Mouse (Mus musculus): ENCODE results near the gene Cnst. TPM values are rescaled to one million over a fixed set of nuclear protein-coding genes. Genes with fewer than 3 reads are reported as not detected.

The Cnst gene
- polyA plus RNA-seq, 1 experiment from 2014 or later, result 25.0 TPM

GRCm38 (mm10) chr1:179539887-179540286 lies 6.3 kb upstream of the Cnst start:
- Histone ChIP-seq H3K36me3 (peaks cover 13% of the 10 kb centered on the region; the same call in 1 of the 2 replicates), H3K9me3 (no peaks in the 10 kb centered on the region), H3K27me3 (no peaks in the 10 kb centered on the region), H3K27ac (no peak overlapping the region), H3K4me2 (replicated peaks) (no peak overlapping the region), H3K4me3 (no peak overlapping the region), H3K9ac (no peak overlapping the region), H3K4me1 (peaks cover under 1% of the 10 kb centered on the region; the same call in 1 of the 2 replicates)
- 94% methylated on average over 3 of the region's 3 CpGs for WGBS
- no peak for ATAC-seq (ENCODE audit: insufficient number of reproducible peaks, insufficient read depth, low FRiP score, low TSS enrichment)

GRCm38 (mm10) chr1:179541502-179541901 lies 4.7 kb upstream of the Cnst start:
- Histone ChIP-seq H3K9ac (no peak overlapping the region), H3K27me3 (no peaks in the 10 kb centered on the region), H3K9me3 (no peaks in the 10 kb centered on the region), H3K36me3 (peaks cover 13% of the 10 kb centered on the region; the same call in 1 of the 2 replicates), H3K4me1 (peaks cover 7% of the 10 kb centered on the region; the same call in 1 of the 2 replicates), H3K27ac (no peak overlapping the region), H3K4me3 (no peak overlapping the region), H3K4me2 (replicated peaks) (no peak overlapping the region)
- 60% methylated on average over 3 of the region's 3 CpGs for WGBS
- no peak for ATAC-seq (ENCODE audit: insufficient number of reproducible peaks, insufficient read depth, low FRiP score, low TSS enrichment)

GRCm38 (mm10) chr1:179546551-179546917 lies 364 bp downstream of the Cnst start:
- peak overlapping the region; percentile 90 for H3K27ac ChIP-seq
- ATAC-seq (ENCODE audit: insufficient number of reproducible peaks, insufficient read depth, low FRiP score, low TSS enrichment), result peak; percentile 85
- under 1% methylated on average over 39 of the region's 44 CpGs for WGBS
- no peaks in the 10 kb centered on the region for H3K36me3 ChIP-seq
- peak overlapping the region; percentile 80 for H3K4me3 ChIP-seq
- H3K4me1 ChIP-seq, result peaks cover 20% of the 10 kb centered on the region
- H3K27me3 ChIP-seq, result no peaks in the 10 kb centered on the region
- no peaks in the 10 kb centered on the region for H3K9me3 ChIP-seq
- peak overlapping the region; percentile 85 for H3K4me2 ChIP-seq (replicated peaks)
- peak overlapping the region; percentile 85 for H3K9ac ChIP-seq

GRCm38 (mm10) chr1:179547176-179547575 lies 1.0 kb downstream of the Cnst start:
- ATAC-seq (ENCODE audit: insufficient number of reproducible peaks, insufficient read depth, low FRiP score, low TSS enrichment), result no peak
- Histone ChIP-seq H3K4me3 (peak overlapping the region; percentile 80), H3K27me3 (no peaks in the 10 kb centered on the region), H3K9ac (peak overlapping the region; percentile 85; the same call in 1 of the 2 replicates), H3K27ac (peak overlapping the region; percentile 90; the same call in 1 of the 2 replicates), H3K9me3 (no peaks in the 10 kb centered on the region), H3K4me2 (replicated peaks) (peak overlapping the region; percentile 85), H3K36me3 (no peaks in the 10 kb centered on the region), H3K4me1 (peaks cover 20% of the 10 kb centered on the region)
- WGBS, result 10% methylated on average over 5 of the region's 5 CpGs

- 54% methylated on average over 11 of the region's 11 CpGs for WGBS
- no peaks in the 10 kb centered on the region for H3K9me3 ChIP-seq
- peaks cover 20% of the 10 kb centered on the region for H3K4me1 ChIP-seq
- H3K36me3 ChIP-seq, result no peaks in the 10 kb centered on the region
- no peak overlapping the region for H3K27ac ChIP-seq
- no peak for ATAC-seq (ENCODE audit: insufficient number of reproducible peaks, insufficient read depth, low FRiP score, low TSS enrichment)
- H3K9ac ChIP-seq, result 0 out of 2 replicates have a peak overlapping the region, but pooled peaks have one; percentile 27
- H3K4me3 ChIP-seq, result no peak overlapping the region
- peak overlapping the region; percentile 85; the same call in 1 of the 2 replicates for H3K4me2 ChIP-seq (replicated peaks)
- H3K27me3 ChIP-seq, result no peaks in the 10 kb centered on the region
These were observed 2.0 kb downstream of the Cnst start for GRCm38 (mm10) chr1:179548220-179548619.

- Histone ChIP-seq H3K27me3 (no peaks in the 10 kb centered on the region), H3K4me2 (replicated peaks) (no peak overlapping the region), H3K36me3 (no peaks in the 10 kb centered on the region), H3K9me3 (no peaks in the 10 kb centered on the region), H3K27ac (no peak overlapping the region), H3K4me3 (no peak overlapping the region), H3K9ac (no peak overlapping the region), H3K4me1 (peaks cover 20% of the 10 kb centered on the region)
- 91% methylated on average over 5 of the region's 5 CpGs for WGBS
- no peak for ATAC-seq (ENCODE audit: insufficient number of reproducible peaks, insufficient read depth, low FRiP score, low TSS enrichment)
These were observed 3.0 kb downstream of the Cnst start for GRCm38 (mm10) chr1:179548996-179549752.

- no peak overlapping the region for H3K9ac ChIP-seq
- H3K4me2 ChIP-seq (replicated peaks), result no peak overlapping the region
- H3K27ac ChIP-seq, result no peak overlapping the region
- no peak overlapping the region for H3K4me3 ChIP-seq
- H3K9me3 ChIP-seq, result no peaks in the 10 kb centered on the region
- ATAC-seq (ENCODE audit: insufficient number of reproducible peaks, insufficient read depth, low FRiP score, low TSS enrichment), result no peak
- WGBS, result 86% methylated on average over 3 of the region's 3 CpGs
- no peaks in the 10 kb centered on the region for H3K36me3 ChIP-seq
- peaks cover 14% of the 10 kb centered on the region for H3K4me1 ChIP-seq
- no peaks in the 10 kb centered on the region for H3K27me3 ChIP-seq
These were observed 5.2 kb downstream of the Cnst start for GRCm38 (mm10) chr1:179551336-179551735.

GRCm38 (mm10) chr1:179551921-179552320 lies 5.8 kb downstream of the Cnst start:
- Histone ChIP-seq H3K9me3 (no peaks in the 10 kb centered on the region), H3K36me3 (no peaks in the 10 kb centered on the region), H3K9ac (no peak overlapping the region), H3K4me3 (no peak overlapping the region), H3K4me1 (peaks cover 17% of the 10 kb centered on the region), H3K4me2 (replicated peaks) (no peak overlapping the region), H3K27me3 (no peaks in the 10 kb centered on the region), H3K27ac (no peak overlapping the region)
- no peak for ATAC-seq (ENCODE audit: insufficient number of reproducible peaks, insufficient read depth, low FRiP score, low TSS enrichment)
- WGBS, result 84% methylated on average over 4 of the region's 4 CpGs

- ATAC-seq (ENCODE audit: insufficient number of reproducible peaks, insufficient read depth, low FRiP score, low TSS enrichment), result no peak
- WGBS, result 52% methylated on average over 7 of the region's 7 CpGs
These were observed 6.6 kb downstream of the Cnst start for GRCm38 (mm10) chr1:179552751-179553150.

GRCm38 (mm10) chr1:179553197-179553948 lies 7.2 kb downstream of the Cnst start:
- Histone ChIP-seq H3K4me1 (peaks cover 4% of the 10 kb centered on the region), H3K4me3 (no peak overlapping the region), H3K36me3 (no peaks in the 10 kb centered on the region), H3K9ac (no peak overlapping the region), H3K4me2 (replicated peaks) (no peak overlapping the region), H3K9me3 (no peaks in the 10 kb centered on the region), H3K27me3 (no peaks in the 10 kb centered on the region), H3K27ac (no peak overlapping the region)
- WGBS, result 76% methylated on average over 5 of the region's 5 CpGs
- no peak for ATAC-seq (ENCODE audit: insufficient number of reproducible peaks, insufficient read depth, low FRiP score, low TSS enrichment)

More at GRCm38 (mm10) chr1:179552751-179553150, 6.6 kb downstream of the Cnst start:
- H3K4me3 ChIP-seq, result no peak overlapping the region
- no peak overlapping the region for H3K4me2 ChIP-seq (replicated peaks)
- no peak overlapping the region for H3K9ac ChIP-seq
- no peaks in the 10 kb centered on the region for H3K9me3 ChIP-seq
- H3K36me3 ChIP-seq, result no peaks in the 10 kb centered on the region
- H3K4me1 ChIP-seq, result peaks cover 11% of the 10 kb centered on the region
- H3K27ac ChIP-seq, result no peak overlapping the region
- H3K27me3 ChIP-seq, result no peaks in the 10 kb centered on the region

GRCm38 (mm10) chr1:179553949-179554347 lies 7.8 kb downstream of the Cnst start:
- Histone ChIP-seq H3K9ac (no peak overlapping the region), H3K36me3 (no peaks in the 10 kb centered on the region), H3K27ac (no peak overlapping the region), H3K4me2 (replicated peaks) (no peak overlapping the region), H3K27me3 (no peaks in the 10 kb centered on the region), H3K4me3 (no peak overlapping the region), H3K9me3 (no peaks in the 10 kb centered on the region), H3K4me1 (peaks cover 3% of the 10 kb centered on the region; the same call in 1 of the 2 replicates)
- WGBS, result 78% methylated on average over 4 of the region's 4 CpGs
- ATAC-seq (ENCODE audit: insufficient number of reproducible peaks, insufficient read depth, low FRiP score, low TSS enrichment), result no peak

GRCm38 (mm10) chr1:179556921-179557320 lies 10.8 kb downstream of the Cnst start:
- Histone ChIP-seq H3K4me3 (no peak overlapping the region), H3K4me1 (peaks cover 5% of the 10 kb centered on the region; the same call in 1 of the 2 replicates)

More at GRCm38 (mm10) chr1:179556921-179557320, 10.8 kb downstream of the Cnst start:
- H3K27me3 ChIP-seq, result no peaks in the 10 kb centered on the region
- 87% methylated on average over 3 of the region's 3 CpGs for WGBS
- H3K9ac ChIP-seq, result no peak overlapping the region
- no peaks in the 10 kb centered on the region for H3K36me3 ChIP-seq
- ATAC-seq (ENCODE audit: insufficient number of reproducible peaks, insufficient read depth, low FRiP score, low TSS enrichment), result no peak
- H3K9me3 ChIP-seq, result no peaks in the 10 kb centered on the region
- no peak overlapping the region for H3K4me2 ChIP-seq (replicated peaks)
- H3K27ac ChIP-seq, result no peak overlapping the region
